Mouse (Mus musculus) heart, postnatal 0 days (tissue): Measurements from ENCODE around the gene Xylt1.

Source experiments
- CTCF ChIP-seq: IDR thresholded peaks from 2 replicates; pipeline ENCODE4 v1.5.1; 2016; ENCODE audit warnings: antibody characterized with exemption, control low read depth, low read depth
- EP300 ChIP-seq: IDR thresholded peaks from 2 replicates; pipeline ENCODE4 v1.6.1; 2016; ENCODE audit warnings: antibody characterized with exemption, low read depth

GRCm38 (mm10) chr7:117541056-117541455 is 160.3 kb downstream of the Xylt1 start:
- TF ChIP-seq CTCF: no peak
- no peak for TF ChIP-seq EP300
